Mouse (Mus musculus) right cerebral cortex, postnatal 4 days (tissue): ENCODE measurements at regions not wholly inside any gene's neighbourhood (a gene's known extent, or its start where the extent isn't known, plus 50 kb on each side); places are given as distances from the start of the nearest gene placed in this dataset.

Source experiments
- DNase-seq: peaks from one replicate; pipeline ENCODE4 v3.0.0-alpha.2; 2022

DNA sequence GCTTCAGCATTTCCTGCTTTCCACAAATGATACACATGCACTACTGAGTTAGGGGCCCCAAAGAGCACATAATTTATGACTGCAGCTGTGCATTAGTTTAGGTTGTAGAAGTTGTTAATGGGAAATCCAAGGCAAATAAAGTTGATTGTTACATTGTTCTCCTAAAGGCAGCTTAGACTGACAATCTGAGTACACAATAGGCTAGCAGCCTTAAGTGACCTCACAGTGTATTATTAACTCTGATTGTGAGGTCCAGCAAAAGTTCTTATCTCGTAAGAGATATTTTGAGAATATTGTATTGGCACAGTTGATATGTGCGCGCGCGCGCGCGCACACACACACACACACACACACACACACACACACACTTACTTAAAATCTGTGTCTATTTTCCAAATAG, 70.5 kb upstream of the Yae1d1 start:
- DNase-seq, result no peak

- no peak for DNase-seq
Measured at GRCm38 (mm10) chr13:18060265-18060664, 67.1 kb upstream of the Yae1d1 start.

GRCm38 (mm10) chr13:18057231-18057912, 64.2 kb upstream of the Yae1d1 start:
- peak; percentile 55 for DNase-seq

DNA sequence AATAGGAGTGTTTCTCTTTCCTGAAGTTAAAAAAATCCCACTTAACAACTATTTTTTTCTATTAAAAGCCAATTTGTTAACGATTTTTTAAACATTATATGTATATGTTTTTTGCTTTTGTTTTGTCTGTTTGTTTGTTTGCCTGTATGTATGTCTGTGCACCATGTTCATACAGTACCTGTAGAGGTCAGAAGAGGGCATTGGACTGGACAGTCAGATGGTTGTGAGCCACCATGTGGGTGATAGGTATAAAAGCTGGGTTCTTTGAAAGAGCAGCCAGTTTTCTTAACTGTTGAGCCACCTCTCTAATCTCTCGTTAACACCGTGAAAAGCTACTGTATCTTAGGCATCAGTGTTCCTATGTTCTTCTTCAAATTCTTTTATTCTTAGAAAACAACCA, 63.7 kb upstream of the Yae1d1 start:
- no peak for DNase-seq

DNA sequence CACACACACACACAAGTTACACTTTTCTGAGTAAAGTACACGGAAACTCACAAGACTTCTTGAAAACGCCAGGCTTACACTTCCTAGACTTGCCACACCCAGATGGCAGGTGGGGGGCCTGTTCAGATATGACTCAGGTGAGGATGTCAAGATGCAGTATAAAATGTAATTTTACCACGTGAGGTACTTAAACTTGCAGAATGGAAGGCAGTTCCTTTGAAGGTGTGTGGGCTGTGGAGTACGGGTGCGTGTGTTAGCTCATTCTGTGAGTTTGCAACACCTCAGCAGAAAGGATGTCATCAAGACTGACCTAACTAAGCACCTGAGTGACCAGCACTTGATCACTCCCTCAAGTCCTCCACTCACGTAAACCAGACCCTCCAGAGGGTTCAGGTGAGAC, 50.0 kb upstream of the Yae1d1 start:
- DNase-seq, result no peak
